Comparison of ENCODE assay signal across 29 mouse cellular contexts in genomic region chr3:85487379-85487778, GRCm38 (mm10).
"Had no signal": no experiment of that assay in that cellular context is flagged by ENCODE, and none has a peak within 500 bp of the region (broad histone marks: within the 10 kb centered on the region; RNA-seq: fewer than 3 reads in every experiment).

No protein-coding gene starts in this region.

- H3K9ac ChIP-seq: heart, embryonic 12.5 days; heart, embryonic 13.5 days; heart, embryonic 15.5 days; hindbrain, embryonic 12.5 days; hindbrain, embryonic 13.5 days; hindbrain, embryonic 14.5 days; hindbrain, embryonic 15.5 days; intestine, embryonic 15.5 days; kidney, embryonic 15.5 days had no signal

- H3K4me3 ChIP-seq: heart, embryonic 10.5 days; heart, embryonic 12.5 days; heart, embryonic 13.5 days; heart, embryonic 15.5 days; hindbrain, embryonic 10.5 days; hindbrain, embryonic 12.5 days; hindbrain, embryonic 13.5 days; hindbrain, embryonic 15.5 days; intestine, embryonic 15.5 days; kidney, embryonic 15.5 days; layer of hippocampus, adult 2 months had no signal

- DNase-seq: heart, postnatal 10 days; heart, postnatal 14 days; heart, postnatal 4 days; kidney, adult 11 months; kidney, adult 18-20 months; kidney, adult 2 months; kidney, adult 8-10 months; kidney, adult 9 months; kidney, postnatal 10 days; kidney, postnatal 14 days; kidney, postnatal 25 days; kidney, postnatal 36 days; kidney, postnatal 4 days; layer of hippocampus, adult 9-11 months; layer of hippocampus, postnatal 36 days had no signal

- H3K36me3 ChIP-seq: heart, embryonic 10.5 days; heart, embryonic 12.5 days; heart, embryonic 13.5 days; heart, embryonic 15.5 days; hindbrain, embryonic 10.5 days; hindbrain, embryonic 12.5 days; hindbrain, embryonic 13.5 days; hindbrain, embryonic 15.5 days; intestine, embryonic 15.5 days; kidney, embryonic 15.5 days had no signal

- H3K4me1 ChIP-seq: heart, embryonic 13.5 days; heart, embryonic 15.5 days; hindbrain, embryonic 12.5 days; hindbrain, embryonic 13.5 days; hindbrain, embryonic 15.5 days; intestine, embryonic 15.5 days had no signal

- H3K9me3 ChIP-seq: heart, embryonic 10.5 days; heart, embryonic 12.5 days; heart, embryonic 13.5 days; heart, embryonic 15.5 days; hindbrain, embryonic 10.5 days; hindbrain, embryonic 12.5 days; hindbrain, embryonic 13.5 days; hindbrain, embryonic 15.5 days; intestine, embryonic 15.5 days; kidney, embryonic 15.5 days had no signal

- H3K27ac ChIP-seq: heart, embryonic 10.5 days; heart, embryonic 13.5 days; heart, embryonic 15.5 days; hindbrain, embryonic 10.5 days; hindbrain, embryonic 12.5 days; hindbrain, embryonic 13.5 days; hindbrain, embryonic 14.5 days; hindbrain, embryonic 15.5 days; hindbrain, postnatal 0 days; intestine, embryonic 15.5 days; kidney, embryonic 15.5 days; kidney, postnatal 0 days; layer of hippocampus, adult 2 months had no signal
